ENCODE assay signal across 10 mouse cellular contexts in genomic region chr5:120813023-120813422, GRCm38 (mm10). TPM values are rescaled to one million over a fixed set of nuclear protein-coding genes. Genes with fewer than 3 reads are reported as not detected.
DNase-seq lines count a peak whose midpoint lies in the region; ATAC-seq and TF ChIP-seq lines count a peak whose summit lies in the region.
"Had no signal": no experiment of that assay in that cellular context is flagged by ENCODE, and none has a peak within 500 bp of the region (broad histone marks: within the 10 kb centered on the region; RNA-seq: fewer than 3 reads in every experiment).

No protein-coding gene starts in this region.

- H3K9me3 ChIP-seq in megakaryocyte, embryonic 14.5 days, result no peaks in the 10 kb centered on the region
- H3K9me3 ChIP-seq in limb, embryonic 12.5 days, result no peaks in the 10 kb centered on the region

- peaks cover 48% of the 10 kb centered on the region for H3K4me1 ChIP-seq in megakaryocyte, embryonic 14.5 days
- H3K4me1 ChIP-seq in limb, embryonic 12.5 days (replicated peaks), result peaks cover 7% of the 10 kb centered on the region
- H3K4me1 ChIP-seq in olfactory bulb, adult 2 months (ENCODE audit: control insufficient read depth, insufficient read depth, low read length), result peaks cover 4% of the 10 kb centered on the region; the same call in 1 of the 2 replicates

- no peak for DNase-seq in natural killer cell, adult 2 months (ENCODE audit: low spot score in 2 of 2)
- DNase-seq in right cerebral cortex, postnatal 14 days, result no peak
- DNase-seq in c-Kit-positive CD71-positive TER-119-positive erythroid progenitor cells, embryonic 14.5 days (ENCODE audit: low spot score), result no peak

- peak overlapping the region; percentile 54 for H3K4me2 ChIP-seq in limb, embryonic 12.5 days

- no peak for ATAC-seq in megakaryocyte, adult 5-6 weeks (ENCODE audit: poor library complexity, severe bottlenecking)
- peak; percentile 67 for ATAC-seq in erythroid progenitor cell, adult 5-6 weeks (replicated peaks; ENCODE audit: low FRiP score, poor library complexity, severe bottlenecking)
- ATAC-seq in limb, embryonic 12.5 days (ENCODE audit: insufficient number of reproducible peaks, insufficient read depth, low FRiP score, low TSS enrichment, low read depth), result no peak

- H3K27me3 ChIP-seq in megakaryocyte, embryonic 14.5 days (replicated peaks), result no peaks in the 10 kb centered on the region
- H3K27me3 ChIP-seq in limb, embryonic 12.5 days, result no peaks in the 10 kb centered on the region

- WGBS in limb, embryonic 12.5 days, result 82% methylated on average over 6 of the region's 6 CpGs
- WGBS in olfactory bulb, adult 2 months, result 80% methylated on average over 6 of the region's 6 CpGs

- H3K4me3 ChIP-seq in megakaryocyte, embryonic 14.5 days (replicated peaks), result peak overlapping the region; percentile 95
- H3K4me3 ChIP-seq in limb, embryonic 12.5 days (replicated peaks), result 0 out of 2 replicates have a peak overlapping the region, but pooled peaks have one; percentile 31
- H3K4me3 ChIP-seq in olfactory bulb, adult 2 months (ENCODE audit: insufficient read depth, low read depth, low read length), result peak overlapping the region; percentile 49

- TF ChIP-seq POLR2A in olfactory bulb, adult 2 months (IDR thresholded peaks at IDR 0.05; ENCODE audit: insufficient read depth, low read depth, low read length), result no peak

- no peak for TF ChIP-seq CTCF in olfactory bulb, adult 2 months (IDR thresholded peaks at IDR 0.05; ENCODE audit: insufficient read depth, low read depth, low read length)

- H3K9ac ChIP-seq in limb, embryonic 12.5 days (replicated peaks), result 0 out of 2 replicates have a peak overlapping the region, but pooled peaks have one; percentile 9

- H3K27ac ChIP-seq in limb, embryonic 12.5 days, result no peak overlapping the region
- H3K27ac ChIP-seq in olfactory bulb, adult 2 months (ENCODE audit: insufficient read depth, low read depth, low read length), result no peak overlapping the region

- H3K36me3 ChIP-seq in megakaryocyte, embryonic 14.5 days (replicated peaks; ENCODE audit: low read length), result peaks cover 34% of the 10 kb centered on the region
- H3K36me3 ChIP-seq in limb, embryonic 12.5 days, result no peaks in the 10 kb centered on the region

RNA-seq across cellular contexts. Expression of gene Oas1c, which starts 0.7 kb away (rescaled TPM):
- polyA plus RNA-seq in megakaryocyte, embryonic 14.5 days (2012; ENCODE audit: insufficient read depth, low replicate concordance), result not detected in 2 replicates
- 2.2 and 2.8 TPM in 2 replicates for total RNA-seq in megakaryocyte, adult 5-6 weeks (2015)
- 0.44 and 1.1 TPM in 2 replicates for total RNA-seq in megakaryocyte, adult 5-6 weeks (2017)
- total RNA-seq in erythroid progenitor cell, adult 5-6 weeks (2015; ENCODE audit: low replicate concordance), result 2.2 and 9.6 TPM in 2 replicates
- 6.7 and 11.6 TPM in 2 replicates for total RNA-seq in erythroid progenitor cell, adult 5-6 weeks (2017; ENCODE audit: low replicate concordance)
- 0.23 and 0.51 TPM in 2 replicates for polyA plus RNA-seq in limb, embryonic 12.5 days (2016; fragmentation: Nextera tagmentation; extraction: Ambion mirVana)
- not detected in 2 replicates for polyA plus RNA-seq in olfactory bulb, adult 2 months (2012; ENCODE audit: insufficient read depth, insufficient read length, low replicate concordance, missing spikeins)

RNA-seq across cellular contexts. Expression of gene Oas1e, which starts 17.7 kb away (rescaled TPM):
- not detected in 2 replicates for polyA plus RNA-seq in megakaryocyte, embryonic 14.5 days (2012; ENCODE audit: insufficient read depth, low replicate concordance)
- total RNA-seq in megakaryocyte, adult 5-6 weeks (2015), result 0.39 TPM in 1 of 2 replicates, not detected in the other
- not detected in 2 replicates for total RNA-seq in megakaryocyte, adult 5-6 weeks (2017)
- not detected in 2 replicates for total RNA-seq in erythroid progenitor cell, adult 5-6 weeks (2015; ENCODE audit: low replicate concordance)
- 3.0 TPM in 1 of 2 replicates, not detected in the other for total RNA-seq in erythroid progenitor cell, adult 5-6 weeks (2017; ENCODE audit: low replicate concordance)
- polyA plus RNA-seq in limb, embryonic 12.5 days (2016; fragmentation: Nextera tagmentation; extraction: Ambion mirVana), result 0.20 TPM in 1 of 2 replicates, not detected in the other
- polyA plus RNA-seq in olfactory bulb, adult 2 months (2012; ENCODE audit: insufficient read depth, insufficient read length, low replicate concordance, missing spikeins), result not detected in 2 replicates
- total RNA-seq: adrenal gland, postnatal 25 days had no signal

RNA-seq across cellular contexts. Expression of gene Oas1f, which starts 34.1 kb away (rescaled TPM):
- not detected in 2 replicates for polyA plus RNA-seq in megakaryocyte, embryonic 14.5 days (2012; ENCODE audit: insufficient read depth, low replicate concordance)
- total RNA-seq in megakaryocyte, adult 5-6 weeks (2015), result not detected in 2 replicates
- total RNA-seq in megakaryocyte, adult 5-6 weeks (2017), result not detected in 2 replicates
- total RNA-seq in erythroid progenitor cell, adult 5-6 weeks (2015; ENCODE audit: low replicate concordance), result not detected in 2 replicates
- not detected in 2 replicates for total RNA-seq in erythroid progenitor cell, adult 5-6 weeks (2017; ENCODE audit: low replicate concordance)
- not detected in 2 replicates for polyA plus RNA-seq in limb, embryonic 12.5 days (2016; fragmentation: Nextera tagmentation; extraction: Ambion mirVana)
- polyA plus RNA-seq in olfactory bulb, adult 2 months (2012; ENCODE audit: insufficient read depth, insufficient read length, low replicate concordance, missing spikeins), result not detected in 2 replicates
- total RNA-seq: adrenal gland, postnatal 25 days had no signal

RNA-seq across cellular contexts. Expression of gene Oas3, which starts 35.6 kb away (rescaled TPM):
- 3.4 and 4.7 TPM in 2 replicates for polyA plus RNA-seq in megakaryocyte, embryonic 14.5 days (2012; ENCODE audit: insufficient read depth, low replicate concordance)
- total RNA-seq in megakaryocyte, adult 5-6 weeks (2015), result 20.8 and 22.8 TPM in 2 replicates
- 11.1 and 11.7 TPM in 2 replicates for total RNA-seq in megakaryocyte, adult 5-6 weeks (2017)
- total RNA-seq in erythroid progenitor cell, adult 5-6 weeks (2015; ENCODE audit: low replicate concordance), result 62.9 and 68.5 TPM in 2 replicates
- 45.4 and 47.3 TPM in 2 replicates for total RNA-seq in erythroid progenitor cell, adult 5-6 weeks (2017; ENCODE audit: low replicate concordance)
- polyA plus RNA-seq in limb, embryonic 12.5 days (2016; fragmentation: Nextera tagmentation; extraction: Ambion mirVana), result not detected in 2 replicates
- polyA plus RNA-seq in olfactory bulb, adult 2 months (2012; ENCODE audit: insufficient read depth, insufficient read length, low replicate concordance, missing spikeins), result not detected in 2 replicates

RNA-seq across cellular contexts. Expression of gene Oas1h, which starts 48.2 kb away (rescaled TPM):
- polyA plus RNA-seq in megakaryocyte, embryonic 14.5 days (2012; ENCODE audit: insufficient read depth, low replicate concordance), result not detected in 2 replicates
- not detected in 2 replicates for total RNA-seq in megakaryocyte, adult 5-6 weeks (2015)
- not detected in 2 replicates for total RNA-seq in megakaryocyte, adult 5-6 weeks (2017)
- total RNA-seq in erythroid progenitor cell, adult 5-6 weeks (2015; ENCODE audit: low replicate concordance), result not detected in 2 replicates
- total RNA-seq in erythroid progenitor cell, adult 5-6 weeks (2017; ENCODE audit: low replicate concordance), result not detected in 2 replicates
- polyA plus RNA-seq in limb, embryonic 12.5 days (2016; fragmentation: Nextera tagmentation; extraction: Ambion mirVana), result not detected in 2 replicates
- not detected in 2 replicates for polyA plus RNA-seq in olfactory bulb, adult 2 months (2012; ENCODE audit: insufficient read depth, insufficient read length, low replicate concordance, missing spikeins)
- total RNA-seq: adrenal gland, postnatal 25 days had no signal
- polyA plus RNA-seq: urinary bladder, adult 2 months had no signal

Comparison
In these comparisons a context has a peak if more than half of its experiments do, and no peak if none do; other contexts are left out.
1. H3K4me3 ChIP-seq: peak in every context shown above with its lines; median percentile 95 in megakaryocyte, embryonic 14.5 days; 49 in olfactory bulb, adult 2 months; 31 in limb, embryonic 12.5 days.